Mouse (Mus musculus) cerebellum, adult (tissue): ENCODE data around the gene Slc35e2.
A peak's percentile ranks its signal among the peaks of the same experiment; 100 is the strongest.
"Not testable (repeated sequence)": the region's sequence is repeated elsewhere in the genome, so short reads cannot be mapped to it uniquely, and the experiment has no call there.

Experiments used
- ATAC-seq: cut with Nextera tagmentation; 2 replicates; pipeline ENCODE4 v1.9.2; 2017; ENCODE audit warnings: mild to moderate bottlenecking, moderate library complexity, mixed read lengths; ENCODE audit not compliant: insufficient number of reproducible peaks, low FRiP score, low TSS enrichment

Slc35e2 gene

GRCm38 (mm10) chr4:155666903-155667302 is 65.7 kb downstream of the Slc35e2 start:
- no peak for ATAC-seq

DNA sequence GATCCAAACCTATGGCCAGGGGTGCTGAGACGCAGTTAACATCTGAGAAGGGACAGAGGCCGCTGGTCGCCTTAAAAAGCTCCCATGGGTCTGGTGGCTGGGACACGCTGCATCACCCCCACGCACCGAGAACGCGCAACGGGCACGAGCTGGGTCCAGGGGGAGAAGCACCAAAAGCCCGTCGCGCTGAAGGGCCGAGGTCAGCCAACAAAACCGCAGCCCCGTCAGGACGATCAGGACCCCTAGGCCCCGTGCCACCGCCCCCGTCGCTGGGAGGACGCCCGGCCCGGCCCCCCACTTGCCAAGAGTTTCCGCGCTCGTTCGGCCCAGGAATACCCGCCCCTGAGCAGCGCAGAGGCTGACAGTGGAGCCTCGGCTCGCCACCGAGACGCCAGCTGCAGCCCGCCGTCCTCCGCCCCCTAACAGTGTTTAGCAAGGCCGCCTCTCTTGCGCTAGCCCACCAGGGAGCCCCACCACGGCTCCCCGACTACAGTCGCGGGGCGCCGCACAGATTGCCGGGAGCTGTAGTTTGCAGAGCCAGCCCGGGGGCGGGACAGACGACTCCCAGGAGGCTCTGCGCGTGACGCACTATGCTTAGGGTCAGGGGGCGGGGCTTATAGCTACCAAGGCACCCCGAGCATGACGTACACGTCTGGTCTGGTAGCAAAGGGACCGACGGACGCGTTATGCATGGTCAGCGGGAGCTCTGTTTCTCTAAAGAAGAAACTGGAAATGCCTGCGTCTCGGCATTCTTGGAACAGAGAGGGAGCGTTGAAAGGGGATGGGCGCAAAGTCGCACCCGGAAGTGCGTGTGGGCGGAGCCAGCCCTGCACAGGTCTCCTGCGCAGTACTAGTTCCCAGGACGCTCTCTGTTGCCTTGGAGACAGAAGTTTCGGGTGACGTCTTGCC is 67.7 kb downstream of the Slc35e2 start, which contains the start of gene Mib2:
Gene Mib2, minus strand, starts transcription at position 510 of the 909 bp plus-strand sequence.
- peak; percentile 95 for ATAC-seq

- ATAC-seq, result no peak
Observed at GRCm38 (mm10) chr4:155669598-155670075, 68.4 kb downstream of the Slc35e2 start.

DNA sequence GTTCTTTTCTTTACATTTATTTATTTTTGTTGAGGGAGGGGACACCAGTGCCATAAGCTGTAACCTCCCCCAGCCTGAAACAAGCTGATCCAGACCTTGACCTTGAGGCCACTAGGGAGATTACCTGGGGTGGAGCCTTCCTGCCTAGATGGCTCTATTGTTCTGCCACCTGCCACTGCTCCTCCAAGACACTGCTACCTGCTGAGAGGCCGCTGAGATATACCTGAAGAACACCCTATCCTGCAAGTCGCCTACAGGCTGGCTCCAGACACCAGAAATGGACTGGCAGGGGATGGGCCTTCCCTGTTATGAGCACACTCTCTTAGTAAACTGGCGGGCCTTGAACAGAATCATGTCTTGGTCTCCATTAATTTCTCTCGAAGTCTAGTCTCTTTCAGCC is 69.0 kb downstream of the Slc35e2 start:
- ATAC-seq, result not testable (repeated sequence)

- no peak for ATAC-seq
Observed at GRCm38 (mm10) chr4:155672082-155672481, 70.9 kb downstream of the Slc35e2 start.
